8 mouse cellular contexts compared by ENCODE assay signal in the genomic region with DNA sequence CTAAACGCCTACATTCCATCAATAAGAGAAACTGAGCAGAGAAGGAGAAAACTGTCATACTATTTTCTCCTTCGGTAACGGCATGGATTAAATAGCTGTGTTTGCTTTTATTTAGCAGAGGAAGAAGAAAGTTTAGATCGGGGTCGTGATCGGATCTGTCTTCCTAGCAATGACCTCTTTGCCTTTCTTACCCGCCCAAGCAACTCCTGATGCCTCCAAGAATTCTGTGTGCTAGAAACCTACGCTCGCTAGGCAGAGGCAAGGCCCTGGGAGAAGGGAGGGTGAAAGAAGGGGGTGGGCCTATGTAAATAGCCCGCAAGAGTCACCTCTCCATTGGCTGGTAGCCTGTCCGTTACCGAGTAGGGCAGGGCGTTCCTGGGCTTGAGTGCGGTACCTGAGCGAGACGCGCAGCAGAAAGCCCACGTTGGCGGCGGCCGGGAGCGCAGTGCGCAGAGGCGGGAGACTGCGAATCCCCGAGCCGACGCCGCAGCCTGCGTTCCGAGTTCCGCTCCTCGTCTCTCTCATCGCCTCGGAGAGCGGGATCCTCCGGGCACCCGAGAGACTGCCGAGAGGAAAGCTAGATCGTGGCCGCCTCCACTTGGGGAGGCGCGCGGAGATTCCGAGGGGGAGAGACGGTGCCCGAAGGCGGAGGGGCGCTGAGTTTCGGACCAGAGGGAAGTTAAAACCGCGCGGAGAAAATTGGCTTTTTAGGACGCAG. TPM values are rescaled to one million over a fixed set of nuclear protein-coding genes. Genes with fewer than 3 reads are reported as not detected.
A peak's percentile ranks its signal among the peaks of the same experiment; 100 is the strongest.
DNase-seq lines count a peak whose midpoint lies in the region; ATAC-seq and TF ChIP-seq lines count a peak whose summit lies in the region.

A gene (plus strand): TSS at position 395 of the 718 bp plus-strand sequence.

- H3K36me3 ChIP-seq in E14TG2a.4 (ENCODE audit: insufficient read depth, low read length): no peaks in the 10 kb centered on the region
- no peaks in the 10 kb centered on the region for H3K36me3 ChIP-seq in forebrain, postnatal 0 days (ENCODE audit: insufficient read depth)
- no peaks in the 10 kb centered on the region for H3K36me3 ChIP-seq in liver, embryonic 14.5 days (replicated peaks; ENCODE audit: control insufficient read depth, insufficient read depth, low read depth)
- H3K36me3 ChIP-seq in neural tube, embryonic 14.5 days (ENCODE audit: control insufficient read depth, insufficient read depth, low read length): no peaks in the 10 kb centered on the region

- TF ChIP-seq CTCF in E14TG2a.4 (conservative IDR thresholded peaks at IDR 0.05; ENCODE audit: low read length): no peak
- no peak for TF ChIP-seq CTCF in forebrain, postnatal 0 days (IDR thresholded peaks at IDR 0.05; ENCODE audit: low read depth)
- no peak for TF ChIP-seq CTCF in liver, embryonic 14.5 days (IDR thresholded peaks at IDR 0.05; ENCODE audit: low read depth)

- TF ChIP-seq EP300 in liver, embryonic 14.5 days (IDR thresholded peaks at IDR 0.05; ENCODE audit: low read depth): no peak

- peaks cover 15% of the 10 kb centered on the region for H3K9me3 ChIP-seq in E14TG2a.4 (ENCODE audit: low read length)
- H3K9me3 ChIP-seq in forebrain, postnatal 0 days (ENCODE audit: low read length): no peaks in the 10 kb centered on the region
- H3K9me3 ChIP-seq in liver, embryonic 14.5 days (ENCODE audit: control insufficient read depth, low read length): no peaks in the 10 kb centered on the region
- no peaks in the 10 kb centered on the region for H3K9me3 ChIP-seq in neural tube, embryonic 14.5 days (ENCODE audit: control insufficient read depth, low read length)

- peak; percentile 32 for DNase-seq in cerebellum, adult 11-12 months
- peak; percentile 77 for DNase-seq in forebrain, postnatal 0 days
- DNase-seq in heart, postnatal 14 days: peak; percentile 82
- DNase-seq in kidney, postnatal 4 days: peak; percentile 86 to 90
- peak in 1 of 3 experiments; percentile 18 for DNase-seq in liver, embryonic 14.5 days (ENCODE audit: low read depth in 3 of 3, low spot score in 3 of 3)
- peak; percentile 30 for DNase-seq in thymus, postnatal 4 days

- WGBS in forebrain, postnatal 0 days: 2% methylated on average over 54 of the region's 54 CpGs
- WGBS in liver, embryonic 14.5 days (ENCODE audit: insufficient replicate concordance): 4% methylated on average over 53 of the region's 54 CpGs
- 3% methylated on average over 54 of the region's 54 CpGs for WGBS in neural tube, embryonic 14.5 days

- H3K4me2 ChIP-seq in forebrain, postnatal 0 days (ENCODE audit: low read depth): peak within 1 kb of the TSS; percentile 77
- peak within 1 kb of the TSS; percentile 50 for H3K4me2 ChIP-seq in liver, embryonic 14.5 days (ENCODE audit: low read depth)
- peak within 1 kb of the TSS; percentile 86 for H3K4me2 ChIP-seq in neural tube, embryonic 14.5 days (ENCODE audit: low read depth, low read length)

- intact Hi-C loops in heart, postnatal 14 days (cut with DNase I): loop anchor here (1.0 to 5.0 kb wide), 4 partner anchors 62 to 278 kb away; no protein-coding TSS in a partner anchor

- peak within 1 kb of the TSS; percentile 81 for H3K4me3 ChIP-seq in E14TG2a.4 (replicated peaks; ENCODE audit: low read length)
- peak within 1 kb of the TSS; percentile 43 for H3K4me3 ChIP-seq in forebrain, postnatal 0 days (ENCODE audit: low read depth, low read length)
- peak within 1 kb of the TSS; percentile 11 to 36; a peak in 2 of 4 replicates for H3K4me3 ChIP-seq in liver, embryonic 14.5 days (ENCODE audit: insufficient read depth in 1 of 2, low read depth in 2 of 2, low read length in 2 of 2)
- peak within 1 kb of the TSS; percentile 42 for H3K4me3 ChIP-seq in neural tube, embryonic 14.5 days (ENCODE audit: low read depth, low read length)

- peaks cover 60% of the 10 kb centered on the region for H3K27me3 ChIP-seq in E14TG2a.4 (ENCODE audit: insufficient read depth, low read length)
- peaks cover 45% of the 10 kb centered on the region for H3K27me3 ChIP-seq in forebrain, postnatal 0 days (ENCODE audit: insufficient read depth, low read length)
- peaks cover 41% of the 10 kb centered on the region for H3K27me3 ChIP-seq in liver, embryonic 14.5 days (ENCODE audit: control insufficient read depth, insufficient read depth, low read length)
- peaks cover 29% of the 10 kb centered on the region for H3K27me3 ChIP-seq in neural tube, embryonic 14.5 days (ENCODE audit: control insufficient read depth, insufficient read depth, low read length)

- peaks cover 23% of the 10 kb centered on the region for H3K4me1 ChIP-seq in E14TG2a.4 (replicated peaks; ENCODE audit: low read depth, low read length)
- H3K4me1 ChIP-seq in forebrain, postnatal 0 days (ENCODE audit: insufficient read depth): peaks cover 8% of the 10 kb centered on the region; the same call in 1 of the 2 replicates
- H3K4me1 ChIP-seq in liver, embryonic 14.5 days (replicated peaks; ENCODE audit: control insufficient read depth in 2 of 2, insufficient read depth in 2 of 2, low read length in 1 of 2): no peaks in the 10 kb centered on the region
- H3K4me1 ChIP-seq in neural tube, embryonic 14.5 days (ENCODE audit: control insufficient read depth, insufficient read depth, low read length): peaks cover 16% of the 10 kb centered on the region

- no peak within 1 kb of the TSS for H3K27ac ChIP-seq in forebrain, postnatal 0 days (ENCODE audit: low read depth, low read length)
- no peak within 1 kb of the TSS for H3K27ac ChIP-seq in liver, embryonic 14.5 days
- H3K27ac ChIP-seq in neural tube, embryonic 14.5 days (ENCODE audit: low read depth, low read length): no peak within 1 kb of the TSS

- H3K9ac ChIP-seq in forebrain, postnatal 0 days: peak within 1 kb of the TSS; percentile 22
- H3K9ac ChIP-seq in liver, embryonic 14.5 days (replicated peaks): no peak within 1 kb of the TSS
- peak within 1 kb of the TSS; percentile 47 for H3K9ac ChIP-seq in neural tube, embryonic 14.5 days (replicated peaks; ENCODE audit: low read depth, low read length)

- peak; percentile 90 for ATAC-seq in forebrain, postnatal 0 days
- peak; percentile 51 for ATAC-seq in liver, embryonic 14.5 days (ENCODE audit: insufficient read depth)
- peak; percentile 95 for ATAC-seq in neural tube, embryonic 14.5 days (ENCODE audit: low read depth)

RNA-seq across cellular contexts. Expression of the gene that starts here (rescaled TPM):
- 8.5 and 16.3 TPM in 2 replicates for total RNA-seq in forebrain, postnatal 0 days (2014; rRNA removed)
- polyA plus RNA-seq in forebrain, postnatal 0 days (2015; fragmentation: Nextera tagmentation; extraction: Ambion mirVana): 3.8 TPM in 2 replicates
- total RNA-seq in heart, postnatal 14 days (2021): 10 to 100 TPM; 15.8 to 21.5 TPM
- 0.39 and 0.54 TPM in 2 replicates for polyA plus RNA-seq in liver, embryonic 14.5 days (2012; rRNA removed)
- polyA plus RNA-seq in liver, embryonic 14.5 days (2014; fragmentation: Nextera tagmentation; extraction: Ambion mirVana): 0.19 and 0.20 TPM in 2 replicates
- 1.3 and 4.4 TPM in 2 replicates for polyA plus RNA-seq in neural tube, embryonic 14.5 days (2014; fragmentation: Nextera tagmentation; extraction: Ambion mirVana)

Comparison
In these comparisons a context has a peak if more than half of its experiments do, and no peak if none do; other contexts are left out.
1. Peak in ATAC-seq, H3K4me3 ChIP-seq and H3K4me2 ChIP-seq in liver, embryonic 14.5 days; RNA of the gene not detected or under 1 TPM.
2. H3K4me3 ChIP-seq: peak in every context shown above with its lines; median percentile 81 in E14TG2a.4; 43 in forebrain, postnatal 0 days; 42 in neural tube, embryonic 14.5 days; 24 in liver, embryonic 14.5 days.